Mouse (Mus musculus): Measurements from ENCODE around the gene Pdzrn4. TPM values are rescaled to one million over a fixed set of nuclear protein-coding genes. Genes with fewer than 3 reads are reported as not detected.
"Not testable (repeated sequence)": the region's sequence is repeated elsewhere in the genome, so short reads cannot be mapped to it uniquely, and the experiment has no call there.

Pdzrn4 gene
- 1.3 and 2.1 TPM in 2 replicates for polyA plus RNA-seq (2016; fragmentation: Nextera tagmentation; extraction: Ambion mirVana)

- peak within 1 kb of the TSS; percentile 64 for H3K4me3 ChIP-seq
- peak within 1 kb of the TSS; percentile 40 for H3K27ac ChIP-seq (replicated peaks)
- H3K27me3 ChIP-seq (replicated peaks; ENCODE audit: low read depth, poor library complexity, severe bottlenecking), result peaks cover 49% of the 10 kb centered on the region
- peaks cover 26% of the 10 kb centered on the region for H3K4me1 ChIP-seq
- no peaks in the 10 kb centered on the region for H3K36me3 ChIP-seq (replicated peaks)
- under 1% methylated on average over 65 of the region's 65 CpGs for WGBS
- no peaks in the 10 kb centered on the region for H3K9me3 ChIP-seq
- DNase-seq (ENCODE audit: low spot score), result peak; percentile 62
These were observed at the start of gene Pdzrn4 for GRCm38 (mm10) chr15:92396770-92397608. Gene Pdzrn4 (plus strand): TSS chr15:92396881.

DNA sequence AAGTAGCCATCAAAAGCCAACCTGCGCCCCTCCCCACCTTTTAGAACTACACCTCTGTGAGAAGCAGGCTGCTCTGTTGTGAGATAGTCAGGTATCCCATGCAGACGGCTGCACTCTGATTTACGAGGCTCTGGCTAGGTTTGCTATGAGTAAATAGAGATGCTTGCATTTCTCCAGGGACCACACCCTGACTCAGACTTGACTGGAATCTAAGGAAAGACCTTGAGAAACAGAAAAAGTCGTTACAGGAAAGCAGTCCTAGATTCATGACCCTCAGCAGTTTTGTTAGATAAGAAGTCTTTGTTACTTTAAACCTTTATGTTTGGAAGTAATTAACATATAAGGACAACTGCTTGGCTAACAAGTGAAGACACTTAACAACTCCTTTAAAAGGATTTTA, 49.3 kb upstream of the Pdzrn4 start:
- 51% methylated on average over 4 of the region's 4 CpGs for WGBS
- H3K9me3 ChIP-seq, result no peaks in the 10 kb centered on the region

GRCm38 (mm10) chr15:92347902-92348301, 48.8 kb upstream of the Pdzrn4 start:
- Histone ChIP-seq H3K27me3 (replicated peaks; ENCODE audit: low read depth, poor library complexity, severe bottlenecking) (no peaks in the 10 kb centered on the region), H3K4me3 (no peak overlapping the region), H3K27ac (replicated peaks) (no peak overlapping the region), H3K4me1 (peaks cover 24% of the 10 kb centered on the region), H3K36me3 (replicated peaks) (no peaks in the 10 kb centered on the region), H3K9me3 (no peaks in the 10 kb centered on the region)
- WGBS, result 30% methylated on average over 3 of the region's 3 CpGs
- peak; percentile 50 for DNase-seq (ENCODE audit: low spot score)

More for the DNA sequence above, 49.3 kb upstream of the Pdzrn4 start:
- no peak overlapping the region for H3K4me3 ChIP-seq
- no peak overlapping the region for H3K27ac ChIP-seq (replicated peaks)
- no peaks in the 10 kb centered on the region for H3K36me3 ChIP-seq (replicated peaks)
- H3K27me3 ChIP-seq (replicated peaks; ENCODE audit: low read depth, poor library complexity, severe bottlenecking), result no peaks in the 10 kb centered on the region
- H3K4me1 ChIP-seq, result peaks cover 24% of the 10 kb centered on the region
- DNase-seq (ENCODE audit: low spot score), result no peak

DNA sequence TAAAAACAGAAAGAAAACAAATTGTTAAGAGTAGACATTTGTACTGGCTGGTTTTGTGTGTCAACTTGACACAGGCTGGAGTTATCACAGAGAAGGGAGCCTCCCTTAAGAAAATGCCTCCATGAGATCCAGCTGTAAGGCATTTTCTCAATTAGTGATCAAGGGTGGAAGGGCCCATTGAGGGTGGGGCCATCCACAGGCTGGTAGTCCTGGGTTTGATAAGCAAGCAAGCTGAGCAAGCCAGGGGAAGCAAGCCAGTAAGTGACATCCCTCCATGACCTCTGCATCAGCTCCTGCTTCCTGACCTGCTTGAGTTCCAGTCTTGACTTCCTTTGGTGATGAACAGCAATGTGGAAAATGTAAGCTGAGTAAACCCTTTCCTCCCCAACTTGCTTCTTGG, 48.2 kb upstream of the Pdzrn4 start:
- H3K4me1 ChIP-seq, result peaks cover 24% of the 10 kb centered on the region
- H3K27me3 ChIP-seq (replicated peaks; ENCODE audit: low read depth, poor library complexity, severe bottlenecking); H3K9me3 ChIP-seq; H3K36me3 ChIP-seq (replicated peaks); H3K27ac ChIP-seq (replicated peaks); H3K4me3 ChIP-seq; DNase-seq (ENCODE audit: low spot score): not testable (repeated sequence)

DNA sequence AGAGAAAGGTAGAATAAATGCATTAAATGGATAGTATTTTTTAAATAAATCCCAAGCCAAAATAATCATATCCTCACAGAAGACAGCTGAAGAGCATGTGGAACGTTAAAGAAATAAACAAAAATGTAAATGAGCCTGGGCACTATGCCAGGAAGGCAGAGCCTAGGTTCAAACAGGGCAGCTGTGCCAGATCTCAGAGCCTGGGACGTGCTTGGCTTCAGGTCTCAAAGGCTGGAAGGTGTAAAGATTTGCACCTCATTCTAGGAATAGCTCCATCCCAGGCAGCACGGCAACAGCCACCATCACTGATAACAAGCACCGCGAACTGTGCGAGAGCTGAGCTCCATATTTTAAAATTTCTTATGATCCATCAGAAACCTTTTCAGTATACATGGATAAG, 32.5 kb upstream of the Pdzrn4 start:
- Histone ChIP-seq H3K4me1 (no peaks in the 10 kb centered on the region), H3K27me3 (replicated peaks; ENCODE audit: low read depth, poor library complexity, severe bottlenecking) (no peaks in the 10 kb centered on the region), H3K27ac (replicated peaks) (no peak overlapping the region), H3K36me3 (replicated peaks) (no peaks in the 10 kb centered on the region), H3K9me3 (no peaks in the 10 kb centered on the region), H3K4me3 (no peak overlapping the region)
- no peak for DNase-seq (ENCODE audit: low spot score)
- WGBS, result 89% methylated on average over 6 of the region's 6 CpGs

GRCm38 (mm10) chr15:92364592-92364991, 32.1 kb upstream of the Pdzrn4 start:
- H3K9me3 ChIP-seq, result no peaks in the 10 kb centered on the region
- H3K4me1 ChIP-seq, result no peaks in the 10 kb centered on the region
- H3K27me3 ChIP-seq (replicated peaks; ENCODE audit: low read depth, poor library complexity, severe bottlenecking), result no peaks in the 10 kb centered on the region
- no peak overlapping the region for H3K4me3 ChIP-seq
- DNase-seq (ENCODE audit: low spot score), result no peak
- H3K36me3 ChIP-seq (replicated peaks), result no peaks in the 10 kb centered on the region
- no peak overlapping the region for H3K27ac ChIP-seq (replicated peaks)

DNA sequence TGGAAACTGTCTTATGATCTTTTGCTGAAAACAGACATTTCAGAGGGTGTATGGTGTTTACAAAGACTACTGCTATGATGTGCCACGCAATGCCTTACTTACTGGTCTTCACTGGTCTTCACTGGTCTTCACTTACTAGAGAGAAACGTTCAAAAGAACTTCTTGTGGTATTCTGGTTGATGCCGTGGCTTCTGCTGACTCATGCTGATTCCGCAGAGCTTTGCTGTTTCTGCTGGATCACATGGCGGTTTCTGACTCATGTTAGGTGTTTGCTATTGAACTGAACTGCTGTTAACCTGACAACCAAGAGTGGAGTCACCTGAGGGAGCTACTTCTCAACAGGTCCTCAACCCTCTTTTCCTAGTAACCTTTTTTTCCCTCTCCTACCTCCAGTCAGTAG, 1.9 kb upstream of the Pdzrn4 start:
- no peak overlapping the region for H3K27ac ChIP-seq (replicated peaks)
- no peak overlapping the region for H3K4me3 ChIP-seq
- peaks cover 49% of the 10 kb centered on the region for H3K27me3 ChIP-seq (replicated peaks; ENCODE audit: low read depth, poor library complexity, severe bottlenecking)
- WGBS, result 86% methylated on average over 5 of the region's 5 CpGs
- H3K9me3 ChIP-seq, result no peaks in the 10 kb centered on the region
- H3K36me3 ChIP-seq (replicated peaks), result no peaks in the 10 kb centered on the region
- no peak for DNase-seq (ENCODE audit: low spot score)
- peaks cover 26% of the 10 kb centered on the region for H3K4me1 ChIP-seq

- Histone ChIP-seq H3K9me3 (no peaks in the 10 kb centered on the region), H3K27me3 (replicated peaks; ENCODE audit: low read depth, poor library complexity, severe bottlenecking) (peaks cover 45% of the 10 kb centered on the region), H3K36me3 (replicated peaks) (no peaks in the 10 kb centered on the region), H3K4me1 (peaks cover 26% of the 10 kb centered on the region), H3K4me3 (no peak overlapping the region), H3K27ac (replicated peaks) (no peak overlapping the region)
- WGBS, result 43% methylated on average over 2 of the region's 2 CpGs
- DNase-seq (ENCODE audit: low spot score), result no peak
These were observed 2.1 kb downstream of the Pdzrn4 start for GRCm38 (mm10) chr15:92398747-92399146.

DNA sequence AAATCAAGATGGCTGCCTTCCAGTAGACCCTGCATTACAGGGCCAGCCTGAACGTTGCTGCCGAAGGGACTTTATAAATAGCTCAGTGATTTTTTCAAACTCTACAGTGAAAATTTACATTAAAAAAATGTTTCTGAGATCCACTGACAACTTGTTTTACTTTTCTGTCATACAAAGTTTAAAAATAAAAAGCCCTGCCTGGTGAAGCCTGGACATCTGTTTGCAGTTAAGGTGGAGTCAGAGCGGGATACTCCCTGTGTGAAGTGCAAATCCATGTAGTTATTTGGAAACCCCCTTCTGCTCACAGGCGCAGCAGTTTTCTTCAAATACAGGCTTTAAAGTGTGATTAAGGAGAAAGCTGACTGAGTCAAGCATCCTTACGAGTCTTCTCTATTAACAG, 2.6 kb downstream of the Pdzrn4 start:
- H3K36me3 ChIP-seq (replicated peaks), result no peaks in the 10 kb centered on the region
- peaks cover 26% of the 10 kb centered on the region for H3K4me1 ChIP-seq
- no peak for DNase-seq (ENCODE audit: low spot score)
- H3K4me3 ChIP-seq, result no peak overlapping the region
- 57% methylated on average over 5 of the region's 5 CpGs for WGBS
- H3K27me3 ChIP-seq (replicated peaks; ENCODE audit: low read depth, poor library complexity, severe bottlenecking), result peaks cover 45% of the 10 kb centered on the region
- H3K9me3 ChIP-seq, result no peaks in the 10 kb centered on the region
- no peak overlapping the region for H3K27ac ChIP-seq (replicated peaks)

- no peak for DNase-seq (ENCODE audit: low spot score)
- 81% methylated on average over 6 of the region's 6 CpGs for WGBS
These were observed 4.9 kb downstream of the Pdzrn4 start for GRCm38 (mm10) chr15:92401554-92401953.

GRCm38 (mm10) chr15:92415323-92415722, 18.6 kb downstream of the Pdzrn4 start:
- 19% methylated on average over 4 of the region's 4 CpGs for WGBS
- Histone ChIP-seq H3K27me3 (replicated peaks; ENCODE audit: low read depth, poor library complexity, severe bottlenecking) (no peaks in the 10 kb centered on the region), H3K9me3 (no peaks in the 10 kb centered on the region), H3K27ac (replicated peaks) (no peak overlapping the region), H3K36me3 (replicated peaks) (no peaks in the 10 kb centered on the region), H3K4me3 (no peak overlapping the region), H3K4me1 (peaks cover 21% of the 10 kb centered on the region)
- DNase-seq (ENCODE audit: low spot score), result no peak

More at GRCm38 (mm10) chr15:92401554-92401953, 4.9 kb downstream of the Pdzrn4 start:
- Histone ChIP-seq H3K4me1 (peaks cover 23% of the 10 kb centered on the region), H3K4me3 (no peak overlapping the region), H3K9me3 (no peaks in the 10 kb centered on the region), H3K27me3 (replicated peaks; ENCODE audit: low read depth, poor library complexity, severe bottlenecking) (peaks cover 25% of the 10 kb centered on the region), H3K27ac (replicated peaks) (no peak overlapping the region), H3K36me3 (replicated peaks) (no peaks in the 10 kb centered on the region)

DNA sequence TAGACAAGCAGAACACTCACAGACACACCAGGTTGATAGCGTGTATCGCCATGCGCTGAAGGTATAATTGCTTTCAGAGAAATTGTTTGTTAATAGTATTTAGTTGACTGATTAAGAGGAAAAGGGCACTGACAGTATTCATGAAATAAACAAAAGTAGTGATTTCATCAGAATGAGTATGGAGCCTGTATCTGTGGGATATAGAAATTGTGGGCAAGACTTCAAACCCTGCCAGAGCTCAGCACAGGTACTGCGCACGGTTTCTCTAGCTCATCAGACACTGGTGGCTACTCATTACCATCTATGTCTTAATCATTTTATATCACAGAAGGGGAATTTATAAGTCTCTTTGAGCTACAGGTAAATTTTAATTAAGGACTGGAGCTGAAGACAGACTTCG, 19.5 kb downstream of the Pdzrn4 start:
- Histone ChIP-seq H3K4me1 (peaks cover 21% of the 10 kb centered on the region), H3K4me3 (no peak overlapping the region), H3K27me3 (replicated peaks; ENCODE audit: low read depth, poor library complexity, severe bottlenecking) (no peaks in the 10 kb centered on the region), H3K9me3 (no peaks in the 10 kb centered on the region), H3K27ac (replicated peaks) (no peak overlapping the region), H3K36me3 (replicated peaks) (no peaks in the 10 kb centered on the region)
- WGBS, result 88% methylated on average over 6 of the region's 6 CpGs
- no peak for DNase-seq (ENCODE audit: low spot score)

DNA sequence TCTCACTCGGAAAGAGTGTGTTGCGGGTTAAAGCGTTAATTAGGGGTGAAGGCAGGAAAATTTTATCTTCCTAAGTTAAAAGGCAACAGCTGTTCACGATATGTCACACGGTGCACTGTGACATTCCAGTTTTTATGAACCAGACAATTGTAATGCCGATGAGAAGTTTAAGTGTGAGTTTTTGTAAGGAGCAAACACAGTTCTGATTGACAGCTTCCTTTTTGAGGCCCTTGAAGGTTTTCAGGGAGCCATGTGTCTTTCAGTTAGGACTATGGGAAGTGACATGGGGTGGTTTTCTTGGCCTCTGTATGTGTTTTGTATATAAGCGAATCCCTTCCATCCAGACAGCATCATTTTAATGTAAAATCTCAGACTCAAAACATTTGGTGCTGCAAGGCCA, 20.0 kb downstream of the Pdzrn4 start:
- Histone ChIP-seq H3K4me1 (peaks cover 21% of the 10 kb centered on the region), H3K27ac (replicated peaks) (no peak overlapping the region), H3K36me3 (replicated peaks) (no peaks in the 10 kb centered on the region), H3K4me3 (no peak overlapping the region), H3K27me3 (replicated peaks; ENCODE audit: low read depth, poor library complexity, severe bottlenecking) (no peaks in the 10 kb centered on the region), H3K9me3 (no peaks in the 10 kb centered on the region)
- 56% methylated on average over 7 of the region's 7 CpGs for WGBS
- DNase-seq (ENCODE audit: low spot score), result no peak
